Mouse (Mus musculus) cerebellum, postnatal 4 days (tissue): ENCODE measurements around the gene Sfn.

Source experiments
- DNase-seq, 2 experiments: peaks; one replicate each; pipeline ENCODE4 v3.0.0; 2022; ENCODE audit warnings: low spot score in 2 of 2, mixed read lengths in 1 of 2

The Sfn gene

GRCm38 (mm10) chr4:133619473-133620136 lies 17.6 kb upstream of the Sfn start:
- DNase-seq, result no peak

- no peak for DNase-seq
Measured at GRCm38 (mm10) chr4:133617936-133618335, 16.0 kb upstream of the Sfn start.

DNA sequence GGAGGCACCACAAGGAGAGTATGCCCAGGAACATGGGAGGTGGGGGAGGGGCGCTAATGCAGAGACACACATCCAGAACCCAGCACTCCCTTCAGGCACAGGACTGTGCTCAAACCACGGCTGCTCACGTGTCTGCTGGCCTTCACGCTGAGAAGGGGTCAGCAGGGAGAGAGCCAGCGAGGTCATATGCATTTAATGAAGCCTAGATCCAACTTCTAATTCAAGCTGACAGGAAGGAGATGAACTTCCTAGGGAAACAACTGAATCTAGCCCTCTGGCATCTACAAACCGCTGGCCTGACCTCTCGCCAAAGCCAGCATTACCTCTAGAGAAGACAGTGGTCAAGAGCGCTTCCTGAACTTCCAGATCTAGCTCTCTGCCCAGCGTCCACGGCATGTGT lies 13.4 kb upstream of the Sfn start:
- no peak for DNase-seq

- no peak for DNase-seq
Measured at GRCm38 (mm10) chr4:133614274-133614761, 12.3 kb upstream of the Sfn start.

DNA sequence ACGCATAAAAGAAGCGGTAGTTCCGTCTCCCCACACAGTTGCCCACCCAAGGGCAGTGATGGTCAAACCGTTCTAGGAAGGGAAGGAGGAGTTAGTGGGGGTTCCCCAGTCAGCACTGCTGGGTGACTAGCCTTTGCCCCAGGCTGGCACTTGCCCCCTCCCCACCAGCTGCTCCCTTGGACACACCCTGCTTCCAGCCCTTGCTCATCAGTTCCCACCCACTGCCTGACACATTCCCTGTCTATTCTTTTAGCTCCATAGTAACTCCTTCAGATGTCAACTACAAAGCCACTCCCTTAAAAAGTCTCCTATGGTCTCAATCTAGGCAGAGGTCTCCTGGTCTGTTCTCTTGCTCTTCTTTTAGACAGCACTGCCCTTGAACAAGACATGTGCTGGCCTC lies 11.9 kb upstream of the Sfn start:
- no peak for DNase-seq

- no peak for DNase-seq
Measured at GRCm38 (mm10) chr4:133613026-133613425, 11.1 kb upstream of the Sfn start.

- no peak for DNase-seq
Measured at GRCm38 (mm10) chr4:133612416-133612815, 10.4 kb upstream of the Sfn start.

- no peak for DNase-seq
Measured at GRCm38 (mm10) chr4:133611815-133612214, 9.8 kb upstream of the Sfn start.

- peak; percentile 71 to 77 for DNase-seq
Measured at GRCm38 (mm10) chr4:133609719-133610118, 7.8 kb upstream of the Sfn start.

DNA sequence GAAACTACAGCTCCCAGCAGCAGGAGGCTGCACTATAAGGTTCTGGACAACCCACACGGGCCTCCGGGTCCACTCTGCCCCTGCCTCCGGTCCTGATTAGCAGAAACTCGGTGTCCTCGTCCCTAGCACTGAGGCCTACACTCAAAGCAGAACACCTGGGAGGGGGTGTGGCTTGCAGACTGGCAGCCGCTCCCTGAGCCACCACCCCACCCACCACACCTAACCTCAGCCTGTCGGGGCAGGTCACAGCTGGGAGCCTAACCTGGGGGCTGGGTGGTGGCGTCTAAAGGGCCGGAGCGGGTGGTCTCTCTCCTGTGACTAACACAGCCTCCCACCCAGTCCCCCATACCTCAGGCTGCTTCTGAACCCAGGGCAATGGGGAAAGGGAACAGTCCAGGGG lies 5.3 kb upstream of the Sfn start:
- DNase-seq, result no peak

DNA sequence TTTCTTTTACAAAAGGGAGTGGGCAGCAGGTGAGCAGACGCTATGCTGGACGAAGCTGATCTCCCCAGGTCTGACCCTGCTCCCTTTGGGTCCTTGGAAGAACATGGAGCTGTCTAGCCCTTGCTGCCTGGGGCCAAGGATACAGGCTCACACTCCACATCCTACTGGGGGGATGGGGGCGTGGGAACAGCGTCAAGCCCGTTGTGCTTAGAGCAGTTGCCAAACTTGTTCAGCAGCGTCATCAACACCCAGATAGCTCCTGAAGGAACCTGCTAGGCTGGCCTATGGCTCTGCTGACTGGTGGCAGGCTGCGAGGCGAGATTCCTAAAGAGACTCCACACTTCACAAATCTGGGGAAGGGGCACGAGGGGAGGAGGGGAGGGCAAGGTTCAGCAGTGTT lies 3.4 kb upstream of the Sfn start:
- no peak for DNase-seq

DNA sequence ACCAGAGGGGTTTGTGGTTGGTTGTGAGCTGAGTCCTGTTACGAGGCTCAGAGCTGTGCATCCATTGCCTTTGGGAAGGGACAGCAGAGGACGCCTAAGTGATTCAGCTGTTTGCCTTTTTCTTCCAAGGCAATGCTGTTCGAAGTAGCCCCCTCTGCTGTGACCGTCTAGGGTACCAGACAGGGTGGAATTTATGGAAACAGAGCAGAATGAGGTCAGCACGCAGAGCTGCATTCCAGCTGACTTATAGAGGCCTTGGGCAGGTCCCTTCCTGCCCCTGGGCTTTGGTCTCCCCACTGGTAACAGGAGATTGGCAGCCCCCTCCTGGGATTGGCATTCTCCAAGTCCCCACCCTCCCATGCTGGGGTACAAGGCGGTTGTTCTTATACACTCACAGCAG lies 2.9 kb upstream of the Sfn start:
- DNase-seq, result no peak

DNA sequence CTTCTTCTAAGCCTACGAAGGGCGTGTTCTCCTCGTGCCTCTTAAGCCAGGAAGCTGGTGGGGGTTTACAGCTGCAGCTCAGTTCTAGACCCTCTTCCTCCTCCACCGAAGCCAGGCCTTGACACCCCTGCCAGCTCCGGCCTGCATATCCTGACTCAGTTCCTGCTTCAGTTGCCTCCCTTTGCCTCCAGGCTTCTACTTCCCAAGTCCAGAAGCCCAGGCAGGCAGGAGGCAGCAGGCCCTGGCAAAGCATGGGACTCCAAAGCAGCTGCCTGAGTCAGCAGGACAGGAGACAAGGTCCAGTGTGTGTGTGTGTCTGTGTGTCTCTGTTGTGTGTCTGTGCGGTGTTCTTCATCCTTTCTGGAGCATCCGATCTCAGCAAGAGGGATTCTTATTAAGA lies 2.2 kb upstream of the Sfn start:
- DNase-seq, result no peak

DNA sequence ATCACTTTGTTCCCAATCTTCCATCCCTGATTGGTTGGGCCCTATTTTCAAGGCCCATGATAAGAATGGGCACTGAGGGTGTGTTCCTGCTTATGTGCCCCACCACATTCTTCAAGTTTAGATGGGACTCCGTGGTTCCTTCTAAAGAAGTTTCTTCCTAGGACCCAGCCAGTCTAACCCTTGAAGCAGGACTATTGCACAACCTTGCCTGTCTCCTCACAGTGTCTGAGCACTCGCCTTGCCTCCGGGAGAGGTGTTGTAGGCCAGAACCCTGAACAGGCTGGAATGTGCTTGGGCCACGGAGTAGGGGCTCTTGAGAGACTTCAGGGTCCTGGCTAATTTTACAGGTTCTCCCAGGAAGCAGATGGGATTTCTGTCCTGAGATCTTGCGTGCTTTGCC lies 1.1 kb upstream of the Sfn start:
- no peak for DNase-seq

- no peak for DNase-seq
Measured at GRCm38 (mm10) chr4:133600306-133600705, 1.7 kb downstream of the Sfn start.

DNA sequence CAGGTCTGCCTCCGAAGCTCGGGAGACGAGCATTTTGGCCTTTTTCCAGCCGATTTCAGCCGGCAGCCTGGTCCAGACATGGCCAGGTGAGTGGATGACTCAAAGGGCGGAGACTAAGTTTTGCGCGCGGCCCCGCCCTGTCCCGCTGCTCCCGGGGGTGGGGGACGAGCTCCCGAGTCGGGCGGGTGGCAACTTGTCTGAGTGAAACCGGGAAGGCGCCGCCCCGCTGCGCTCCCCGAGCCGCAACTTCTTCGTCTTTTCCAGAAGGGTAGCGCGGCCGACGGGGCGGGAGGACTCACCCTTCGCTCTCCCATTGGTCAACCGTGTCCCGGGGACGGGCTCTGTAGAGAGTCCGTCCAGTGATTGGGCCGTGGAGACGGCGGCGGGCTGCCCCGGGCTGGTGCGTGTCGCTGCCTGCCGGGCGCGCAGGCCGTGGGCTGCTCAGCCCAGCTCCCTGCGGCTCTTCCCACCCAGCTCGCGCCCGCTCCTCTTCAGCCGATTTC lies 2.3 kb downstream of the Sfn start:
- DNase-seq, result peak in 1 of 2 experiments; percentile 61

DNA sequence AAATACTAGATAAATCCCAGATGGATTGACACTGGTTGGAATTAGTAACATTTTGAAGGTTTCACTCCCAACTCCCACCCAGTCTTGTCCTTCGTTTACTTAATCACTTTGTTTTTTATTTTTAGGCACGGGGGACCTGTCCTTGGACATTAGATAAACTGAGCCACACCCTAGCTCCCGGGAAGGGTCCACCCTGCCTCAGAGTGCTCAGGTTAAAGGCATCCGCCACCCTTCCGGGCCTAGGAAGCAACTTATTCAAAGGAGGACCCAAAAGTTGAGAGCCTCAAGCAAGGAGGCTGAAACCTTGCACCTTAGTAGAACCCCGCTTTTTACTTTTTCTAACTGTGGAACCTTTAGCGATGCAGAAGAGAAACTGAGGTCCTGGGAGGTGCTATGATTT lies 2.9 kb downstream of the Sfn start:
- DNase-seq, result no peak

- DNase-seq, result no peak
Measured at GRCm38 (mm10) chr4:133598616-133599015, 3.4 kb downstream of the Sfn start.

GRCm38 (mm10) chr4:133596084-133596483 lies 5.9 kb downstream of the Sfn start:
- no peak for DNase-seq

DNA sequence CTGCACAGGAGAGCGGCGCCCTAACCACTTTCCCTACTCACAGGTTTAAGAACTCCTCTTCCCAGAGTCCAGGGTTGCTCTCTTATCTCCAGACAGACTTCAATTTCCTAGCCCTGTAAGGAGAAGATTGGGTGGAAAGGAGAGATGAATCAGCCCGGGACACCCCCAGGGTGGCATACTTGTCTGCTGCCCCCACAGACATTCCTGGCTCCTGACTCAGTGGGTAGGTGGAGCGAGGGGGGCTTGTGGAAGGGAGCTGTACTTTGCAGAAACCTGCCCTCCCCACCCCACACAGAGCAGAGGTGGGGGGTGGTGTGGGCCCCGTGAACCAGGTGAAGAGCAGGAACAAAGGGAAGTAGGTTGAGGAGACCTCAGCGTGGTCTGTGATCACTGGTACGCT lies 6.4 kb downstream of the Sfn start:
- DNase-seq, result no peak

GRCm38 (mm10) chr4:133592570-133592969 lies 9.4 kb downstream of the Sfn start:
- DNase-seq, result peak; percentile 51 to 75

GRCm38 (mm10) chr4:133584059-133584951 lies 17.7 kb downstream of the Sfn start, which contains the start of gene Gpn2:
TSS of gene Gpn2 (plus strand) at chr4:133584362.
- DNase-seq, result peak in 1 of 2 experiments; percentile 66

DNA sequence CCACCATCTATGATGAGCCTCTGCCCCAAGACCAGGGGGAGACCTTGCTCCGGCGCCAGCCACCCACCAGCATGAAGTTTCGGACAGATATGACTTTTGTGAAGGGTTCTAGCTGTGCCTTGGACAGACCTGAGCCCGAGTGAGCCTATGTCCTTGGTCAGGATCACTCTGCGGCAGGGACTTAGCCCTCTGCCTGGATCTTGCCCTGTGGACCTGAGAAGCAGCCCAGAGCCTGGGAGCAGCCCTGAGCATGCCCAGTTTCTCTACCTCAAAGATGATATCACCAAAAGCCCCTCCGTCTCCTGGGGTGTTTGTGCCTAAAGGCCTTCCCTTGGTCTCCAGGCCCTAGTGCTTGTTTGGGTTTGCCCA lies 18.3 kb downstream of the Sfn start:
- DNase-seq, result no peak
